Mouse (Mus musculus): ENCODE measurements around the gene Adcy2.

DNA sequence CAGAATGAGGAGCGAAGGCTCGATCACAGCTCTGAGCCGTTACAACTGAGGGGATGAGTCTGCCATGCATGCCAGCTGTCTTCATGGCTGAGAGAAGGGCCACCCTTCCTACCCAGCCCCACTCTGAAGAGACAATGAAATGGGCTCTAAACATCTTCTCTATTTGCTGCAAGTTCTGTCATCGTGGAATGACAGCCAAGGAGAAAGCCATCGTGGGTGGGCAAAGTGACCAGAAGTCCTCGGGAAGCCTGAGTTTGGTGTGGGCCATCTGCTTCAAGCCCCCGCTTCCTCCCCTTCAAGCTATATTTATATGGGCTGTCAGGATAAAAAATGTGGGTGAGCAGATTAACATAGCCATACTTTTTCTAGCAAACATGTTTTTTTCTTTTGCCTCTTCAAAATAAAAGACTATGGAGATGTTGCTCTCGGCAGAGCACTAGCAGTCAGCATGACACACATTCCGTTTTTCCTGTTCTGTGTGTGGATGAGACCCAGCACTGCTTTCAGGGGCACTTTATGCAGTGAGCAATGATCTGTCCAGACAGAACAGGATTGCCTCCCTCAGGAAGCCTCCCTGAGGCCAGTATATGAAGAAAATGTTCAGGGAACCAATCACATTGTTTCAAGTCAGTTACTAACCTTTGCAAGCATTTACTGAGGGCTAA lies 109.3 kb downstream of the Adcy2 start:
- TF ChIP-seq CTCF (IDR thresholded peaks at IDR 0.05; ENCODE audit: low read depth), result no peak
- no peak for TF ChIP-seq EP300 (IDR thresholded peaks at IDR 0.05; ENCODE audit: low read depth)

All from liver, embryonic 14.5 days (tissue).